Mouse (Mus musculus) intestine, embryonic 16.5 days (tissue): ENCODE measurements around the gene Tle4. TPM values are rescaled to one million over a fixed set of nuclear protein-coding genes. Genes with fewer than 3 reads are reported as not detected.

ENCODE experiments used
- ATAC-seq: fragments of 200-750 bp; cut with Nextera tagmentation; 2 replicates; pipeline ENCODE4 v1.8.0; 2017; ENCODE audit warnings: moderate TSS enrichment, moderate library complexity
- H3K27ac ChIP-seq: fragments of 300-500 bp; sonication (generic); 2 replicates; pipeline ENCODE4 v1.5.1; 2014; ENCODE audit warnings: mild to moderate bottlenecking, low read length
- H3K27me3 ChIP-seq: fragments of 300-500 bp; sonication (generic); replicated peaks from 2 replicates; pipeline ENCODE4 v1.6.1; 2014; ENCODE audit warnings: low read length, control low read depth, mixed read lengths; ENCODE audit not compliant: control insufficient read depth, insufficient read depth
- H3K36me3 ChIP-seq: fragments of 300-500 bp; sonication (generic); 2 replicates; pipeline ENCODE4 v1.6.1; 2014; ENCODE audit warnings: low read length, control low read depth; ENCODE audit not compliant: control insufficient read depth, insufficient read depth
- H3K4me1 ChIP-seq: fragments of 300-500 bp; sonication (generic); 2 replicates; pipeline ENCODE4 v1.6.1; 2014; ENCODE audit warnings: low read length, control low read depth, mixed read lengths; ENCODE audit not compliant: control insufficient read depth, insufficient read depth
- H3K4me2 ChIP-seq: fragments of 300-500 bp; sonication (generic); 2 replicates; pipeline ENCODE4 v1.6.1; 2014; ENCODE audit warnings: low read depth, low read length, control low read depth
- H3K4me3 ChIP-seq: fragments of 300-500 bp; sonication (generic); 2 replicates; pipeline ENCODE4 v1.5.1; 2014; ENCODE audit warnings: mild to moderate bottlenecking, low read length
- H3K9ac ChIP-seq: fragments of 300-500 bp; sonication (generic); 2 replicates; pipeline ENCODE4 v1.6.1; 2014; ENCODE audit warnings: low read depth, low read length
- H3K9me3 ChIP-seq: fragments of 300-500 bp; sonication (generic); 2 replicates; pipeline ENCODE4 v1.6.1; 2016; ENCODE audit warnings: low read length, control low read depth; ENCODE audit not compliant: control insufficient read depth
- WGBS: fragments of 180-500 bp; shearing (Covaris S2); extraction: QIAGEN DNeasy Blood & Tissue Kit; methylation state at CpG from one replicate; pipeline ENCODE4 v1.1.7; 2014; 5-methylcytosine and 5-hydroxymethylcytosine counted together
- polyA plus RNA-seq: library from polyadenylated mRNA; unstranded; fragments of >200 nt; fragmentation: Nextera tagmentation; extraction: Ambion mirVana; gene quantifications from 2 replicates; pipeline ENCODE4 v1.2.1, GENCODE M21; 2015

Tle4 gene
- polyA plus RNA-seq, 1 experiment from 2014 or later: 11.5 TPM

DNA sequence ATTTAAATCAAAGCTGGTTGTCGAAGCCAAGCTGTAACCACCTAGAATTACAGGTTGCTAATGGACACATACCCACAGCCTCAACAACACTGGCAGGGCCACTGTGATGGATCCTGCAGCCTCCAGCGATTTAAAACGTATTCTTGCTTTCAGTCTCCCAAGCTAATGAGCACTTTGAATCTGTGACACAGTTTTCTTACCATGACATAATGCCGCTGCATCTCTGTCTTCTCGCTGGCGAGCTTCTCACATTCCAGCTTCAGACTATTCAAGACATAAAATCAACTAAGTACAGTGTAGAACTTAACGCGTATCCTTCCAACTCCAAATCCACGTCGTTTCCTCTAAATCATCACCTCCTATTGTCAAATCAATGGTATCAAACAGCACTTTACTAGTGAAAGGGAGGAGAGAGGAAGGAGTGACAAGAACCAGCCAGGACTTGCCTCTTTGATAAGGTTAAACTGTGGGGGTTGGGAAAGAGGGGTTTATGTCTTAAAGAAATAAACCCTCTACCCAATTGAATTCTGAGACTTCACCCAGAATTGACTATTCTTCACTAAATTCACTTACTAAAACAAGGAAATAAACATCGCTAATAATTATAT lies 2.4 kb downstream of the Tle4 start:
- no peaks in the 10 kb centered on the region for H3K27me3 ChIP-seq
- no peak overlapping the region for H3K27ac ChIP-seq
- H3K9ac ChIP-seq: peak overlapping the region; percentile 33; the same call in 1 of the 2 replicates
- no peak for ATAC-seq
- no peaks in the 10 kb centered on the region for H3K9me3 ChIP-seq
- 38% methylated on average over 11 of the region's 11 CpGs for WGBS
- H3K4me1 ChIP-seq: peaks cover 5% of the 10 kb centered on the region; the same call in 1 of the 2 replicates
- no peaks in the 10 kb centered on the region for H3K36me3 ChIP-seq
- H3K4me3 ChIP-seq: peak overlapping the region; percentile 42
- peak overlapping the region; percentile 54 for H3K4me2 ChIP-seq

DNA sequence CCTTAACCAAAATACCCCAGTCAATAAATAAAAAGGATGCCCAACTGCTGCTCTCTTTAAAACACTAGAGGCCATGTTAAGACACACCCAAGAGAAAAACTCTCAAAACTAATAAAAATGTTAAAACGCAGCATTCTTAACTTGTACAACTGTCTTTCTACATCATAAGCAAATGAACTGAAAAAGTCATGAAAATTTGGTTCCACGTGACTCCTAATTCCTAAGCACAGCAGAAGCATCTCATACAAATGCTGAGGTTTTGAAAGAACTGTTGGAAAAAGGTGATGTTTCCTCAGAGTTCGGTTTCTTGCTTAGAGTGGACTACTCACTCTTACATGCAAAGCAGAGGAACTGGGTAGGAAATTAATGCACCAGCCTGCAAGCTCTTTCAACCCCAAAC lies 3.3 kb downstream of the Tle4 start:
- Histone ChIP-seq H3K9me3 (no peaks in the 10 kb centered on the region), H3K27me3 (no peaks in the 10 kb centered on the region), H3K9ac (no peak overlapping the region), H3K36me3 (no peaks in the 10 kb centered on the region), H3K4me1 (peaks cover 5% of the 10 kb centered on the region; the same call in 1 of the 2 replicates), H3K4me2 (0 out of 2 replicates have a peak overlapping the region, but pooled peaks have one; percentile 30), H3K27ac (no peak overlapping the region), H3K4me3 (peak overlapping the region; percentile 16)
- no peak for ATAC-seq
- WGBS: 72% methylated on average over 3 of the region's 3 CpGs

DNA sequence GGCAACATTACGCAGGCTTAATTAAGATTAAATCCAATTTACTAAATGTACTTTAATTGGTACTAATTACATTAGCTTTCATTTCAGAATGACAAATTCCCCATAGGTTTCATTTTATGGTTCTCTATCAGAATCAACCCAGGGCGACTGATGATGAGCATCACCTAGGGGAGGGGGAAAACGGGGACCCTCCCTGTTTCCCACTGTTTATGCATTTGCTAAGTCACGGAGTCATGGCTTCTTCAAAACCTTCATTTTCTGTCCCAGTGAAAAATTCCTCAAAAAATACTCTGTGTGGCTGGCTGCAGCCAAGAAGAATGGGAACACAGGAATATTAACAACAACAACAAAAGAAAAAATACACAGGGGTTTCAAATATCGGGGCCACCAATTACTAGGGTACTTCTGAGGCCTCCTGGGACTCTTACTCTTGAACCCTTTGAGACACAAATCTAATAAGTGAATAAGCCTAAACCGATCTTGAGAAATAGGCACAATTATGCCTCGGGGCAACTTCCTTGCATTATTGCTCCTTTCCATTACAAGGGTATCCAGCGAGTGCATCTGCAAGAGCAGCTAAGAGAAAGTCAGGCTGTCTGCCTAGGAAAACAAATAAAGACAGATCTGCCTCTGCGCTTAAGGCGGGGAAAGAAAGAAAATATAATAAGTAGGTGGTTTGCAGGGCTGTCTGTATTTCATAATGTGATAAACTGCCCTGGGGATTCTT lies 5.9 kb downstream of the Tle4 start:
- H3K4me3 ChIP-seq: no peak overlapping the region
- no peak overlapping the region for H3K4me2 ChIP-seq
- ATAC-seq: no peak
- peaks cover 20% of the 10 kb centered on the region for H3K4me1 ChIP-seq
- no peak overlapping the region for H3K27ac ChIP-seq
- H3K36me3 ChIP-seq: no peaks in the 10 kb centered on the region
- WGBS: 80% methylated on average over 10 of the region's 10 CpGs
- H3K27me3 ChIP-seq: no peaks in the 10 kb centered on the region
- no peak overlapping the region for H3K9ac ChIP-seq
- no peaks in the 10 kb centered on the region for H3K9me3 ChIP-seq

DNA sequence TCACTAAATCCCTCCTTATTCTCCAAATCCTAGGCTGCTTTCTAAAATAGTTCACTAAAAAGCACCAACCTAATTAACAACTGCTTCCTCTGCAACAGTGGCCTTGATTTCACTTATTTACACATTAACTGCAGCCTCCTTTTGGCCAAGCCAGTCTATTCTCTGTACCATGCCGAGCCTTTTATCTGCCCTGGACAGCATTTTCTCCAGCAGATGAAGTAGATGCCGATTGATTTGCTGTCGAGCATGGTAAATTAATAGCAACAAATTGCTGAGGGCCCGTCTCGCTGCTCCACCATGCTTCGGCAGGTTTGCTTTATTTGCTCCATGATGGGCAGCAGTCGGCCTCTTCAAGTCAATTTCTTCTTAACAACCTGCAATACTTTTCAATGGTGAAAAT lies 7.7 kb downstream of the Tle4 start:
- Histone ChIP-seq H3K4me1 (peaks cover 21% of the 10 kb centered on the region), H3K9ac (no peak overlapping the region), H3K27ac (no peak overlapping the region), H3K9me3 (no peaks in the 10 kb centered on the region), H3K4me2 (no peak overlapping the region), H3K4me3 (no peak overlapping the region), H3K36me3 (no peaks in the 10 kb centered on the region), H3K27me3 (no peaks in the 10 kb centered on the region)
- WGBS: 71% methylated on average over 7 of the region's 7 CpGs
- ATAC-seq: no peak

DNA sequence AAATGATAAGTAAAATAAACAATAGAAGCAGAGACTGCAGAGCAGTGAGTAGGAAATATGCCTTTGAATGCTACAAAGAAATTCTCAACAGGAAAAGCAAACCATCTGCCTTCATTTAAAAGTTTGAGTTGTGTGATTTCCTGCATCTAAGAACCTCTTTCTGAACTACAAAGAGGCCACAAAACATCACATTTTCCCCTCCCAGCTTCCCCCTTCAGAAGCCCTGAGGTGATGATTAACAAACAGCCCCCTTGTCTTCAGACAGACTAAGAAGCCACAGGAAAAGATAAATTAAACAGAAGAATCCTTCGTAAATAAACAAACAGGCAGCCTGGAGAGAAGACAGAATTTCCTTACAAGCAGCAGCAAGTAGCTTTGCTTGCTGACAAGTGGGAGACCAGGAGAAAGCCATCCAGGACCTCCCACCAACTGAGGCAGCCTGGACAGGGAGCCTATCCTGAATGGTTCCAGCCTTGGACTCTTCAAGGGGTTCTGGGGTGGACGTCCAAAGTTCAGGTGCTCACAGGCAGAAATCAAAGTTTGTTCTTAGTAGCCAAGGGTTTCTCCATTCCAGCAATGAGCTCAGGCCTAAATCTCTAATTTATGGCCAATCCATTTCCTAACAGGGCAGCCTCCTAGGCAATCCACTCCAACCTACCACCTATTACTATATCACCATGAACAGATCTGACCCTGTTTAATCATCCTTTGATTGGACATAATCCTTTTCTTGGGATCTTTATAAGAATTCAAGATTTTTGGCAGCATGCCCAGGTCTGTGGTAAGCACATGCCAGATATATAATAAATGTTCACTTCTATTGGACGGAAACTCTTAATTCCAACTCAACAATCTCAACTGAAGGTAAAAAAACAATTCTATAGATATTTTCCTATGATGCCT lies 9.4 kb downstream of the Tle4 start:
- 29% methylated on average over 3 of the region's 3 CpGs for WGBS
- H3K4me2 ChIP-seq: no peak overlapping the region
- H3K27ac ChIP-seq: no peak overlapping the region

DNA sequence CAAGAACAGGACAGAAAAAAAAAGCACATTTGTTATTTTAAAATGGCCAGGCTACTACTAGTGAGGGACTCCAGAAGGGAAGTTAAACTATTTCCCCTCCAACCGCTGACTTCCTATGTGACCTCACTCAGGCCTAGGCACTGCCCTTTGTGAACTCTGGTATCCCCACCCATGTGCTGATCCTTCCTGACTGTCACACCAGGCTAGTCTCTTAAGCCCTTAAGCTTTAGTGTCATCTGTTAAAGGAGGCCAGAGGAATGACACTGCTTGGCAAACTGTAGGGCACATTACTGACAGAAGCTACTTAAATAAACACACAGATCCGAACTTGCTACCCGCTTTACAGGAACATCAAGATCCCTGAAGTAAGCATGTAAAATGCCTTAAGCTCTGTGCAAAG lies 11.7 kb downstream of the Tle4 start:
- WGBS: 73% methylated on average over 3 of the region's 3 CpGs
- Histone ChIP-seq H3K4me1 (peaks cover 21% of the 10 kb centered on the region), H3K4me3 (no peak overlapping the region), H3K4me2 (no peak overlapping the region), H3K27me3 (no peaks in the 10 kb centered on the region), H3K27ac (no peak overlapping the region), H3K9ac (no peak overlapping the region), H3K36me3 (no peaks in the 10 kb centered on the region), H3K9me3 (no peaks in the 10 kb centered on the region)
- ATAC-seq: no peak

More for the DNA sequence above, 9.4 kb downstream of the Tle4 start:
- no peaks in the 10 kb centered on the region for H3K36me3 ChIP-seq
- no peaks in the 10 kb centered on the region for H3K9me3 ChIP-seq
- ATAC-seq: peak; percentile 63
- no peak overlapping the region for H3K9ac ChIP-seq
- no peaks in the 10 kb centered on the region for H3K27me3 ChIP-seq
- no peak overlapping the region for H3K4me3 ChIP-seq
- peaks cover 21% of the 10 kb centered on the region for H3K4me1 ChIP-seq

DNA sequence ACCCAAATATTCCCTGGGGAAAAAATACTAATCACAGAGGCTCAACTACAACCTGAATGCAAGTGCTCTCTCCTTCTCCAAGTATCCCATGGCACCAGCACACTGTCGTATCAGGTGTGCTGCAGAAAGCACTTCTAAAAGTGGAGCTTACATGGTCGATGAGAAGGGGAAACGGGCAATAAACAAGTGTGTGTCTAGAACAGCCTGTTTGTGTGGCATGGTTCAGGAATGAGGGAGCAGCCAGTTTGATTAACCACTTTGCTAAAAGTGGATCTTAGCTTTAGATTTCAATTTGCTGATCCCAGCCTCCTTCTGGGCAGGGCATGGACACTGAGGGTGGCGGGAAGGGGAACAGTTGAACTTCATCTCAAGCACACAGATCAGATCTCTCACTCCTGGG lies 12.1 kb downstream of the Tle4 start:
- no peak overlapping the region for H3K4me2 ChIP-seq
- H3K36me3 ChIP-seq: no peaks in the 10 kb centered on the region
- no peak overlapping the region for H3K27ac ChIP-seq
- H3K4me1 ChIP-seq: peaks cover 21% of the 10 kb centered on the region
- no peak for ATAC-seq
- H3K4me3 ChIP-seq: no peak overlapping the region
- no peaks in the 10 kb centered on the region for H3K27me3 ChIP-seq
- no peak overlapping the region for H3K9ac ChIP-seq
- no peaks in the 10 kb centered on the region for H3K9me3 ChIP-seq
- 75% methylated on average over 4 of the region's 4 CpGs for WGBS

DNA sequence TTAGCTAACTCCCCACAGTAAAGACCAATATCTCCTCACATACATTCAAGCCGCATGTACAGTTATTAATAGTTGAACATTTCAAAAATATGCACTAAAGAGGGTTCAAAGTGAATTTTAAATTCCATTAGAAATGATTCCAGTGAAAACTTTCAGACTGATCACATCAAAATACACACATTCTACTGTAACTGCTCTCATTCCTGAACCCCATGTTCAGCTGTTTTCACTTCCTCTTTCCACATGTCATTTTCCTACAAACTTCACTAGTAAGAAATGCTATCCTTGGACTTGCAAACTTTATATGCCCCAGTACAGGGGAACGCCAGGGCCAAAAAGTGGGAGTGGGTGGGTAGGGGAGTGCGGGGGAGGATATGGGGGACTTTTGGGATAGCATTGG lies 12.6 kb downstream of the Tle4 start:
- H3K9ac ChIP-seq: no peak overlapping the region
- no peaks in the 10 kb centered on the region for H3K36me3 ChIP-seq
- ATAC-seq: no peak
- no peak overlapping the region for H3K4me2 ChIP-seq
- no peak overlapping the region for H3K27ac ChIP-seq
- 92% methylated on average over 3 of the region's 3 CpGs for WGBS
- H3K4me3 ChIP-seq: no peak overlapping the region
- peaks cover 21% of the 10 kb centered on the region for H3K4me1 ChIP-seq
- H3K9me3 ChIP-seq: no peaks in the 10 kb centered on the region
- no peaks in the 10 kb centered on the region for H3K27me3 ChIP-seq

DNA sequence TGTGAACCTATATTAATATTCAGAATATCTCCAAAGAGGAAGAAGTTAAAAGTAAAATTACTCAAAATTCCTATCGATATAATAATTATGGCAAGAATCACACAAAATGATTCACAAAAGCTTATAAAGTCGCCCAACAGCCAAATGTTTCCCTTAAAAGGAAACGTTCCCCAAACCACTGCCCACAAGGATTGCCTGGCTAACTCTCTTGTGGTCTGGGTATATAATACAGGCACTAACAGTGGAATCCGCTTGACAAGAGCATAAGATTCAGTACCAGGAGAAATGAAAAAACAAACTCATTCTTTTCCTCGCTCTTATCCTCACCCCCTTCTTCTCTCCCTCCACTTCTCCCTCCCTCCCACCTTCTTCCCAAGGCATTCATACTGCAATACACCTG lies 19.2 kb downstream of the Tle4 start:
- WGBS: 77% methylated on average over 5 of the region's 5 CpGs
- Histone ChIP-seq H3K36me3 (no peaks in the 10 kb centered on the region), H3K4me2 (no peak overlapping the region), H3K27ac (no peak overlapping the region), H3K4me1 (0 out of 2 replicates have a peak, but pooled peaks cover 5% of the 10 kb centered on the region), H3K27me3 (no peaks in the 10 kb centered on the region), H3K9ac (no peak overlapping the region), H3K9me3 (no peaks in the 10 kb centered on the region), H3K4me3 (no peak overlapping the region)
- ATAC-seq: no peak
